Mouse (Mus musculus): ENCODE measurements around the gene Atp6ap1. TPM values are rescaled to one million over a fixed set of nuclear protein-coding genes. Genes with fewer than 3 reads are reported as not detected.

The Atp6ap1 gene
- polyA plus RNA-seq, 1 experiment, result 178 TPM

DNA sequence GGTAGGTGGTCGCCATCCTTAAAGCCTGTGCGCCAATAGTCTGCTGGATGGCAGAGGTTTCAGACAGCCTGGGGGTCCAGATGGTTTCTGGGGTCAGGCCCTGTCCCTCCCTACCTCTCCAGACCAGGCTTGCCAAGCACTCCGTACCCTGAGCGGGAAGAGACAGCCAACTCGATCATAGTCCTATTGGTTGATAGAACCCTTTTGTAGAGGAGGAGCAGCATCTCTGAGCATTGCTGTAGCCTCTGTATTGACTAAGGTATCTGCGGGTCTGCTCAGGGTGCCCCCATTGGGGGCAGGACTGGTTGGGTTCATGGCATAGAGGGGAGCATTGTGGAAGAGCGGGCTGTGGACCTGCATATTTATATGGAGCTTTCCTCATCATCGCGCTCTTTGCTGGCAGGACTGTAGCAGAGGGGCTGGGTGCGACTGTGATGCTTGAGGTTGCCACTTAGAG lies 32.3 kb downstream of the Atp6ap1 start:
- Histone ChIP-seq H3K4me3 (peak overlapping the region; percentile 44), H3K36me3 (ENCODE audit: control insufficient read depth, insufficient read depth) (no peaks in the 10 kb centered on the region), H3K4me2 (ENCODE audit: low read depth) (peak overlapping the region; percentile 60), H3K79me2 (ENCODE audit: control insufficient read depth, insufficient read depth) (peaks cover 4% of the 10 kb centered on the region), H3ac (ENCODE audit: control insufficient read depth, insufficient read length) (no peak overlapping the region), H3K27me3 (ENCODE audit: control insufficient read depth, insufficient read depth, insufficient read length) (no peaks in the 10 kb centered on the region)
- no peak for TF ChIP-seq SRF (IDR thresholded peaks at IDR 0.05; ENCODE audit: control insufficient read depth, insufficient read length, low read depth)
- TF ChIP-seq TCF12 (IDR thresholded peaks at IDR 0.05; ENCODE audit: insufficient read depth, poor library complexity, severe bottlenecking), result no peak
- TF ChIP-seq REST (IDR thresholded peaks at IDR 0.05; ENCODE audit: insufficient read depth, insufficient read length), result no peak
- TF ChIP-seq MYOG (IDR thresholded peaks at IDR 0.05; ENCODE audit: control insufficient read depth in 1 of 3, insufficient read depth in 1 of 3, insufficient read length in 2 of 3, low read depth in 2 of 3), result no peak
- no peak for TF ChIP-seq POLR2A (IDR thresholded peaks at IDR 0.05; ENCODE audit: insufficient read length, low read depth)
- no peak for TF ChIP-seq TCF3 (IDR thresholded peaks at IDR 0.05; ENCODE audit: insufficient read length, low read depth)
- TF ChIP-seq E2F4 (IDR thresholded peaks at IDR 0.05; ENCODE audit: insufficient read depth), result no peak
- TF ChIP-seq CEBPB (IDR thresholded peaks at IDR 0.05; ENCODE audit: insufficient read depth, poor library complexity, severe bottlenecking), result no peak
- no peak for TF ChIP-seq POLR2AphosphoS2 (IDR thresholded peaks at IDR 0.05; ENCODE audit: insufficient read length, low read depth)
- no peak for TF ChIP-seq MYOD1 (IDR thresholded peaks at IDR 0.05; ENCODE audit: control insufficient read depth in 1 of 3, insufficient read length in 2 of 3, low read depth in 2 of 3)
- TF ChIP-seq MAX (IDR thresholded peaks at IDR 0.05; ENCODE audit: low read depth), result no peak
- TF ChIP-seq USF1 (IDR thresholded peaks at IDR 0.05; ENCODE audit: low read depth), result no peak

DNA sequence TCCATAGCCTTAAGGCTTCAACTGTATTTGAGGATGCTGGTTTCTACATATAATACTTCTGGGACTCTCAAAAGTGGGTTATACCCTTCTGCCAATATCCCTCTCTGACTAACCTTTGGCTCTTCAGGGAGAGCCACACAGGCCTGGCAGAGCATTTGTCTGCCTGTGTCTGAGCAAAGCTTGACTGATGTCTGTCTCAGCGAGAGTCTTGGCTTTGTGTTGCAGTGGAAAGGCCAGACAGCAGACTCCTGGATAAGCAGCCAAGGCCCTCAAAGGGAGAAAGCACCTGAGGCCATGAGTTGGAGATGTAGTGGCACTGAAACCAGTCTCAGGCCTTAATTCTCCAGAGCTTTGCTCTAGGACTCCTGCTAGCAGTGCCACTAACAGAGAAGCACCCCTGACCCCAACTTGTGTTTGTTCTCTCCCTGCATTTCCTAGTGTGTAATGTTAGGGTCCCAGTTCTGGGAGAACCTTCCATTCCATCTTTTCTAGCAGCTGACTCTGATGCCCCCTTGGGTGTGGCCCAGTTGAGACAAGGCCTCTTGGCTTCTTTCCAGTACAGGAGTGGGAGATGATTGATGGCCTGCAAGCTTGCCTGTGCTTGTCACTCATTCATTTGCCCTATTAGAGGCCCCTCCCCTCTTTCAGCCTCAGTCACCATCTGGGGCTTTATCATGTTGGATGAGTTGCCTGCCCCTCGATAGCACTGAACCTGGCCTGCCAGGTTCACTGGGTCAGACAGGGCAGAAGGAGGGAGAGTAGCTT lies 33.5 kb downstream of the Atp6ap1 start:
- Histone ChIP-seq H3K27me3 (ENCODE audit: control insufficient read depth, insufficient read depth, insufficient read length) (no peaks in the 10 kb centered on the region), H3K36me3 (ENCODE audit: control insufficient read depth, insufficient read depth) (no peaks in the 10 kb centered on the region), H3ac (ENCODE audit: control insufficient read depth, insufficient read length) (no peak overlapping the region), H3K79me2 (ENCODE audit: control insufficient read depth, insufficient read depth) (peaks cover 4% of the 10 kb centered on the region), H3K4me2 (ENCODE audit: low read depth) (peak overlapping the region; percentile 60), H3K4me3 (peak overlapping the region; percentile 44)
- no peak for TF ChIP-seq CEBPB (IDR thresholded peaks at IDR 0.05; ENCODE audit: insufficient read depth, poor library complexity, severe bottlenecking)
- TF ChIP-seq POLR2AphosphoS2 (IDR thresholded peaks at IDR 0.05; ENCODE audit: insufficient read length, low read depth), result no peak
- no peak for TF ChIP-seq E2F4 (IDR thresholded peaks at IDR 0.05; ENCODE audit: insufficient read depth)
- no peak for TF ChIP-seq MAX (IDR thresholded peaks at IDR 0.05; ENCODE audit: low read depth)

DNA sequence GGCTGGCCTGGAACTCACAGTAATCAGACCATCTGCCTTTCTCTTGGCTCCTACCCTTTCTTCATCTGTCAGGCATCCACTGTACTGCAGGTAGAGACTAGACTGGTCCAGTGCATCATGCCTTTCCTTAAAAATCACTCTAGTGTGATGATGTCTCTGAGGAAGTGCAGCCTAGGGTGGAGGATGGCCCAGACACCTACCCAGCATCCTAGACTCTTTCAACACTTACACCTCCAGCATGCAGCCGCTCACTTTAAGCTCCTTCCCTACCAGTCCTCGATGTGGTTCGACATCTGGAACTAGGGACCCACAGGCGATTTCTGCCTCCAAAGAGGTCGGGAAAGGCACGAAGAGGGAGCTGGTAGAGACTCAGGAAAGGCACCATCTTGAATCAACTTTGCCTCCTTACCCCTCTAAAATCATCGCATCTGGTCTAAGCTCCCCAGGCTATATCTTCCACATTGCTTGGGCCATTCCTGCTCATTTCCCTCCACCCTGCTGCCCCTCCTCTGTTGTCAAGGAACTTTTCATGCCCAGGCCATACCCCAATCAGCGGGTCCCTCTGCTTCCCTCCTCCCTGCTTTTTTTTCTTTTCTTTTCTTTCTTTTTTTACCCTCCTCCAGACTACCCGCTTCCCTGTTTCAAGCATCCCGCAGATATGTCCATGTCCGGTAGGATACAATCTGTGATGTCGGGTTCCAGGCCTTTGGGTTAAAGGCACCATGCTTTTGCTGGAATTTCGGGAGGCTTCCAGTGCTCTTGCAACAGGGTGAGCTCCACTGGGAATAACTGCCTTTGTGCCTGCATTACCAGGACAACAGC lies 56.0 kb downstream of the Atp6ap1 start:
- no peak overlapping the region for H3ac ChIP-seq (ENCODE audit: control insufficient read depth, insufficient read length)
- H3K4me2 ChIP-seq (ENCODE audit: low read depth), result peak overlapping the region; percentile 60
- H3K36me3 ChIP-seq (ENCODE audit: control insufficient read depth, insufficient read depth), result no peaks in the 10 kb centered on the region
- H3K79me2 ChIP-seq (ENCODE audit: control insufficient read depth, insufficient read depth), result peaks cover 5% of the 10 kb centered on the region
- peak overlapping the region; percentile 43 for H3K4me3 ChIP-seq
- TF ChIP-seq MAX (IDR thresholded peaks at IDR 0.05; ENCODE audit: low read depth), result no peak
- TF ChIP-seq CEBPB (IDR thresholded peaks at IDR 0.05; ENCODE audit: insufficient read depth, poor library complexity, severe bottlenecking), result no peak
- no peak for TF ChIP-seq MYOD1 (IDR thresholded peaks at IDR 0.05; ENCODE audit: control insufficient read depth in 1 of 3, insufficient read length in 2 of 3, low read depth in 2 of 3)
- TF ChIP-seq USF1 (IDR thresholded peaks at IDR 0.05; ENCODE audit: low read depth), result no peak
- no peak for TF ChIP-seq POLR2A (IDR thresholded peaks at IDR 0.05; ENCODE audit: insufficient read length, low read depth)
- TF ChIP-seq TCF12 (IDR thresholded peaks at IDR 0.05; ENCODE audit: insufficient read depth, poor library complexity, severe bottlenecking), result no peak
- TF ChIP-seq REST (IDR thresholded peaks at IDR 0.05; ENCODE audit: insufficient read depth, insufficient read length), result no peak
- no peak for TF ChIP-seq POLR2AphosphoS2 (IDR thresholded peaks at IDR 0.05; ENCODE audit: insufficient read length, low read depth)
- no peak for TF ChIP-seq E2F4 (IDR thresholded peaks at IDR 0.05; ENCODE audit: insufficient read depth)
- TF ChIP-seq TCF3 (IDR thresholded peaks at IDR 0.05; ENCODE audit: insufficient read length, low read depth), result no peak
- TF ChIP-seq SRF (IDR thresholded peaks at IDR 0.05; ENCODE audit: control insufficient read depth, insufficient read length, low read depth), result no peak
- TF ChIP-seq MYOG (IDR thresholded peaks at IDR 0.05; ENCODE audit: control insufficient read depth in 1 of 3, insufficient read depth in 1 of 3, insufficient read length in 2 of 3, low read depth in 2 of 3), result no peak
- no peaks in the 10 kb centered on the region for H3K27me3 ChIP-seq (ENCODE audit: control insufficient read depth, insufficient read depth, insufficient read length)

DNA sequence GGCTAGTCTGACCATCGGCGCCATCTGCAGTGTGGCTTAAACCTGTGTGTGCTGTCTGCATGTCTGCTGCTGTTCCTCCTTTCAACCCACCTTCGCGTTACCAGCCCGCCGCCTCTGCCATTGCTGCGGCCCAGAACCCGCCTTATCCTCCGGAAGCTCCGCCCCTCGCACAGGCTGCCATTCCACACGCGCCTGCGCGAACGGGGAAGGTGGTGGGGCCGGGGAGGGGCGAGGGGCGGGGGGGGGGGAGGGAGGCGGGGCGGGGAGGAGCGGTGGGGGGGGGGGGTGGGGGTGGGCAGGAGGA lies 56.5 kb downstream of the Atp6ap1 start, which contains the start of gene Lage3:
Lage3 (minus strand) TSS at position 152 of the 304 bp plus-strand sequence.
- peaks cover 5% of the 10 kb centered on the region for H3K79me2 ChIP-seq (ENCODE audit: control insufficient read depth, insufficient read depth)
- peak within 1 kb of the TSS; percentile 43 for H3K4me3 ChIP-seq
- no peaks in the 10 kb centered on the region for H3K36me3 ChIP-seq (ENCODE audit: control insufficient read depth, insufficient read depth)
- TF ChIP-seq POLR2A (IDR thresholded peaks at IDR 0.05; ENCODE audit: insufficient read length, low read depth) (peak; percentile 78), TCF12 (IDR thresholded peaks at IDR 0.05; ENCODE audit: insufficient read depth, poor library complexity, severe bottlenecking) (no peak), POLR2AphosphoS2 (IDR thresholded peaks at IDR 0.05; ENCODE audit: insufficient read length, low read depth) (peak; percentile 80)
- H3K4me2 ChIP-seq (ENCODE audit: low read depth), result peak within 1 kb of the TSS; percentile 60
- H3K27me3 ChIP-seq (ENCODE audit: control insufficient read depth, insufficient read depth, insufficient read length), result no peaks in the 10 kb centered on the region
- no peak within 1 kb of the TSS for H3ac ChIP-seq (ENCODE audit: control insufficient read depth, insufficient read length)

Other genes with a start within 250 kb of the Atp6ap1 start
- gene Opn1mw, start 169.6 kb upstream of the Atp6ap1 start, polyA plus RNA-seq (2012; fragmentation: generic; extraction: Trizol), result not detected
- 9.2 TPM for gene Mecp2, start 161.7 kb upstream of the Atp6ap1 start, polyA plus RNA-seq (2012; fragmentation: generic; extraction: Trizol)
- gene Tex28, start 129.3 kb upstream of the Atp6ap1 start, polyA plus RNA-seq (2012; fragmentation: generic; extraction: Trizol), result not detected
- not detected for gene Tktl1, start 119.8 kb upstream of the Atp6ap1 start, polyA plus RNA-seq (2012; fragmentation: generic; extraction: Trizol)
- gene Flna, start 47.3 kb upstream of the Atp6ap1 start, polyA plus RNA-seq (2012; fragmentation: generic; extraction: Trizol), result 545 TPM
- gene Emd, start 42.4 kb upstream of the Atp6ap1 start, polyA plus RNA-seq (2012; fragmentation: generic; extraction: Trizol), result 67.1 TPM
- 2,470 TPM for gene Rpl10, start 26.3 kb upstream of the Atp6ap1 start, polyA plus RNA-seq (2012; fragmentation: generic; extraction: Trizol)
- 28.2 TPM for gene Taz, start 15.2 kb upstream of the Atp6ap1 start, polyA plus RNA-seq (2012; fragmentation: generic; extraction: Trizol)
- gene Dnase1l1, start 14.8 kb upstream of the Atp6ap1 start, polyA plus RNA-seq (2012; fragmentation: generic; extraction: Trizol), result 17.0 TPM
- 83.9 TPM for gene Gdi1, start 7.9 kb downstream of the Atp6ap1 start, polyA plus RNA-seq (2012; fragmentation: generic; extraction: Trizol)
- gene Fam50a, start 15.9 kb downstream of the Atp6ap1 start, polyA plus RNA-seq (2012; fragmentation: generic; extraction: Trizol), result 62.2 TPM
- gene Plxna3, start 32.0 kb downstream of the Atp6ap1 start, polyA plus RNA-seq (2012; fragmentation: generic; extraction: Trizol), result 12.8 TPM
- gene Lage3, start 56.5 kb downstream of the Atp6ap1 start, polyA plus RNA-seq (2012; fragmentation: generic; extraction: Trizol), result 41.6 TPM
- gene Ubl4a, start 76.1 kb downstream of the Atp6ap1 start, polyA plus RNA-seq (2012; fragmentation: generic; extraction: Trizol), result 51.5 TPM
- 11.2 TPM for gene Slc10a3, start 76.3 kb downstream of the Atp6ap1 start, polyA plus RNA-seq (2012; fragmentation: generic; extraction: Trizol)
- 19.5 TPM for gene Fam3a, start 96.2 kb downstream of the Atp6ap1 start, polyA plus RNA-seq (2012; fragmentation: generic; extraction: Trizol)
- 24.7 TPM for gene Ikbkg, start 96.2 kb downstream of the Atp6ap1 start, polyA plus RNA-seq (2012; fragmentation: generic; extraction: Trizol)
- gene G6pdx, start 132.1 kb downstream of the Atp6ap1 start, polyA plus RNA-seq (2012; fragmentation: generic; extraction: Trizol), result 62.2 TPM
- gene Gm6880, start 184.3 kb downstream of the Atp6ap1 start, polyA plus RNA-seq (2012; fragmentation: generic; extraction: Trizol), result not detected

Data from myocyte (in vitro differentiated cells).